Mouse (Mus musculus) hindbrain, embryonic 12.5 days (tissue): ENCODE measurements around the gene Rab25. TPM values are rescaled to one million over a fixed set of nuclear protein-coding genes. Genes with fewer than 3 reads are reported as not detected.
"Not testable (repeated sequence)": the region's sequence is repeated elsewhere in the genome, so short reads cannot be mapped to it uniquely, and the experiment has no call there.

Experiments used
- ATAC-seq: fragments of 200-750 bp; cut with Nextera tagmentation; 2 replicates; pipeline ENCODE4 v1.8.0; 2017; ENCODE audit warnings: moderate TSS enrichment; ENCODE audit not compliant: low FRiP score
- H3K27ac ChIP-seq: fragments of 300-500 bp; sonication (generic); 2 replicates; pipeline ENCODE4 v1.5.1; 2016; ENCODE audit warnings: mild to moderate bottlenecking
- H3K27me3 ChIP-seq: fragments of 300-500 bp; sonication (generic); 2 replicates; pipeline ENCODE4 v1.6.1; 2016; ENCODE audit warnings: mild to moderate bottlenecking
- H3K36me3 ChIP-seq: fragments of 300-500 bp; sonication (generic); 2 replicates; pipeline ENCODE4 v1.6.1; 2016; ENCODE audit warnings: mild to moderate bottlenecking
- H3K4me1 ChIP-seq: fragments of 300-500 bp; sonication (generic); 2 replicates; pipeline ENCODE4 v1.6.1; 2016
- H3K4me2 ChIP-seq: fragments of 300-500 bp; sonication (generic); replicated peaks from 2 replicates; pipeline ENCODE4 v1.6.1; 2016; ENCODE audit warnings: mild to moderate bottlenecking
- H3K4me3 ChIP-seq: fragments of 300-500 bp; sonication (generic); 2 replicates; pipeline ENCODE4 v1.5.1; 2016; ENCODE audit warnings: mild to moderate bottlenecking
- H3K9ac ChIP-seq: fragments of 300-500 bp; sonication (generic); 2 replicates; pipeline ENCODE4 v1.6.1; 2016; ENCODE audit warnings: mild to moderate bottlenecking, moderate library complexity
- H3K9me3 ChIP-seq: fragments of 300-500 bp; sonication (generic); replicated peaks from 2 replicates; pipeline ENCODE4 v1.6.1; 2016; ENCODE audit warnings: mild to moderate bottlenecking
- WGBS: fragments of 180-500 bp; shearing (Covaris S2); methylation state at CpG from one replicate; pipeline ENCODE4 v1.1.7; 2016; 5-methylcytosine and 5-hydroxymethylcytosine counted together
- polyA plus RNA-seq: library from polyadenylated mRNA; unstranded; fragments of >200 nt; fragmentation: Nextera tagmentation; extraction: Ambion mirVana; gene quantifications from 2 replicates; pipeline ENCODE4 v1.2.1, GENCODE M21; 2016

Rab25 gene
- polyA plus RNA-seq, result 1.5 and 2.4 TPM in 2 replicates

DNA sequence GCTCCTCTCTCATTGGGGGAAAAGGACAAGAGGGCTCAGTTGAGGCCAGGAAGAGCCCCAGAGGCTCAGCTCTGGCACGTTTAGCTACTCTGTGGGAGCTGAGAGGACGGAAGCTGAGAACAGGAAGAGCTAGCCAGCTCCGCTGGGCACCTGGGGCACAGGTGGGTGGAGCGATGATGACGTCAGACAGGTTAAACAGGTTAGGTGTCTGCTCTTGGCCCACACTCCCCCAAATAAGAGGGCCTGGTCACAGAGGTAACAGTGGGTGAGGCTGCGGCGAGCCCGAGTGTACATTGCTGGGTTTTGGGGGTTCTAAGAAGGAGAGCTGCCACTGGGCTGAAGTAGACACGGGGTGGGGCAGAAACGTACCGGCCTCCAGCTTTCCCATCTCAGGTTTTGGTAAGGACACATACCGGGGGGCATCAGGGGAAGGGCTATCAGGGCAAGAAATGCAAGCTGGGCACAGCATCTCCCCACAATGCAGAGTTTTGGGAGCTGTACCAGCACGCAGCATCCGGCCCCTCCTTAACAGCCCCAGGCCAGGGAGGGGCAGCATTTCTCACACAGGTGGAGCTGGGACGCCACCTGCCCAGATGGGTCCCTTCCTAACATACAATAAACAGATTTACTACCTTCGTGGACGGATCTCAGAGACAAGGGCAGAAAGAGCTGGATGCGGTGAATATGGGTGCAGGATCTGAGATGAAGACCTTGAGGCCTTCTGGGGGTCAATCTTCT, at the start of gene Rab25:
Gene Rab25, minus strand, starts transcription at position 121 of the 738 bp plus-strand sequence.
- Histone ChIP-seq H3K9ac (no peak within 1 kb of the TSS), H3K4me3 (no peak within 1 kb of the TSS), H3K27ac (no peak within 1 kb of the TSS), H3K4me2 (no peak within 1 kb of the TSS), H3K4me1 (peaks cover 14% of the 10 kb centered on the region), H3K27me3 (no peaks in the 10 kb centered on the region), H3K9me3 (no peaks in the 10 kb centered on the region), H3K36me3 (no peaks in the 10 kb centered on the region)
- 47% methylated on average over 18 of the region's 18 CpGs for WGBS
- ATAC-seq, result no peak

DNA sequence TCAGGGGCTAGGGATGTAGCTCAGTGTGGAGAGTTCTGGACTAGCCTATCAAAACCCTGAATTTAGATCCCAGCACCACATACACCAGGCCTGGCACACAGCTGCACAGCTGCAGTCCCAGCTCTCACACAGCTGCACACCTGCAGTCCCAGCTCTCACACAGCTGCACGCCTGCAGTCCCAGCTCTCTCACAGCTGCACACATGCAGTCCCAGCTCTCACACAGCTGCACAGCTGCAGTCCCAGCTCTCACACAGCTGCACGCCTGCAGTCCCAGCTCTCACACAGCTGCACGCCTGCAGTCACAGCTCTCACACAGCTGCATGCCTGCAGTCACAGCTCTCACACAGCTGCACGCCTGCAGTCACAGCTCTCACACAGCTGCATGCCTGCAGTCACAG, 48.4 kb upstream of the Rab25 start:
- H3K4me3 ChIP-seq, ATAC-seq, H3K4me1 ChIP-seq, H3K27me3 ChIP-seq, H3K9me3 ChIP-seq, H3K9ac ChIP-seq, H3K4me2 ChIP-seq, H3K27ac ChIP-seq, H3K36me3 ChIP-seq: not testable (repeated sequence)
- 81% methylated on average over 4 of the region's 4 CpGs for WGBS

DNA sequence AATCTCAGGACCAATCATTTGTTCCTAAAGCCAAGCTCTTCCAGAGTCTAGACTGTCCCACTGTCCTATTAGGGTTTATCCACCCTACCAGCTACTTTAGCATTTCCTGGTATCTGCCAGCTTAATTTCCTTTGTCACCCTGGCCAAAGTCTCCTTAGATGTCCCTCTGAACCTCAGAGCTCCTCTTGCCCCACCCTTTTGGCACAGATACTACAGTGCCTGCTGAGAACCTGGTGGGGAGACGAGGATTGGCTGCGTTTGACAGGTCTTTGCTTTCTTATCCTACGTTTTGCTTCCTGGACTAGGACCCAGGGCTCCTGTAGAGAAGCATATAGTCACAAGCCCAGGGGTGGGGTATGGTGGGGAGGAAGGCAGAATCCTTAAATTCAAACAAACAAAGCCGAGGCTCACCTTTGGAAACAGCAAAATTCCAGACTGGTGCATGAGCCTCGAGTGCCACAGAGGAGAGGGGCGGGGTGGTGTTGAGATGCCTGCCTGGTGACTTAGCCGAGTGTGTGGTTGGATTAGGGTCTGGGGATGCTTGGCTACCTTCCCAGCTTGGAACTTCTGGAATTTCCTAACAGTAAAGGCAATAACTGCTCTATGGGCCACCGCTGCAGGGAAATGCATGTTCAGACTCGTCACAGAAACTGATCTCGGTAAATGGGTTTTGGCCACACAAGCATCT, 45.9 kb upstream of the Rab25 start:
- H3K4me1 ChIP-seq, result peaks cover 7% of the 10 kb centered on the region; the same call in 1 of the 2 replicates
- H3K4me3 ChIP-seq, result no peak overlapping the region
- H3K36me3 ChIP-seq, result no peaks in the 10 kb centered on the region
- H3K4me2 ChIP-seq, result no peak overlapping the region
- H3K27me3 ChIP-seq, result no peaks in the 10 kb centered on the region
- H3K27ac ChIP-seq, result no peak overlapping the region
- no peak overlapping the region for H3K9ac ChIP-seq
- ATAC-seq, result no peak
- no peaks in the 10 kb centered on the region for H3K9me3 ChIP-seq
- 67% methylated on average over 10 of the region's 10 CpGs for WGBS

DNA sequence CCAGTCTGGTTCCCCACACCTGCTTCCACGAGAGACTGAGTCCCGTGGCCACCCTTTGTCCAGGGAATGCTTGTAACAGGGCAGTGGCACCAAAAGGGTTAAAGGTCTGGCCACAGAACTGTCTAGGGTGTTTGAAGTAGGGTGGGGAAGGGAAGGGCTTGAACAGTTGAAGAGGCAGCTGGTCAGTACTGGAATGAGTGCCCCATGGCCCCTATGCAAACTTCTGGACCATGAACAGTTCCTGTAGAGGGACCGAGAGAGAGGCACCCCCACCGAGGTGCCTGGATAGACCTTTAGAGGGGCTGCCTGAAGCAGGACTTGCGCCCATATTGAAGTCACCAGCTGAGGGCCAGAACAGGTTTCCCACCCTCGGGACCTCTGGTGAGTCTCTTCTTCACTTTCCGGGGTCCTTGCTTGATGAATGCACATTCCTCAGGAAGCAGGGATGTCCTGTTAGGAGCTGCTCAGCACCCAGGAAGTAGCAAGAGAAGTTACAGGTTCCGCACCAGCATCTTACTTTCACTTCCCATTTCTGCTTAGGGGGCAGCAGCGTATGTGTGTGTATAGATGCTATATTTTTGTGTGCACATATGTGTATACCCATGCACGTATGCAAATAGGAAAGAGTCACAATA, 45.0 kb upstream of the Rab25 start:
- WGBS, result 71% methylated on average over 10 of the region's 10 CpGs

DNA sequence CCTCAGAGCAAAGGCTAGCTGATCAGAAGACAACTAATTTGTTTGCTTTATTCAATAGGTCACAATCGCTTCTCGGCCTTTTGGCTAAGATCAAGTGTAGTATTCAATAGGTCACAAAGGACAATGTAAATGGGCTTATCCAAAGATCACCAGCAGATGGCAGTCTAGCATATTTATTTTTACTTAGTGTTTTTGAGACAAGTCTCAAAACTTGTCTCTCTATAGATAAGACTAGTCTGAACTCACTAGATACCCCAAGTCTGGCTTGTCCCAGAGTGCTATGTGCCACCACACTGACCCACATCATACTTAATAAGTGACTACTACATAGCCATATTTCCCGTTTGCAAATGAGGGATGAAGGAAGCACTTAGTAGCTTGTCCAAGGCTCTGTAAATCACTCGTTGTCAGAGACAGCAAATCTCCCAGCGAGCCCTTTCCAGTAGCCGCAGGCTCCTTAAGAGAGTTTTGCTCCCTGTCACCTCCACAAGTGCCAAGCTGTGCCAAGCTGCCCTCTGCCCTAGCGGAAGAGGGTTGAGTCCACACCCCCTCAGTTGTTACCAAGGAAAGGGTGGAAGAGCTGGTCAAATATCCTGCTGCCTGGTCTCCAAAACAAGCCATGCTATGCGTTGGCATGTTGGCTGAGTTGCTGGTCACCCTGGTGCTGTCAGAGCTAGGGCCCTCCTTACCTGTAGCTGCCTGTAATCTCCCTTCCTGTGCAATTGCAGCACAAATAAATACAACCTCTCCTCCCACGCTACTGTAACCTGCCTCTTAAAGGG, 44.0 kb upstream of the Rab25 start:
- Histone ChIP-seq H3K9ac (no peak overlapping the region), H3K27ac (no peak overlapping the region), H3K27me3 (no peaks in the 10 kb centered on the region), H3K36me3 (peaks cover 17% of the 10 kb centered on the region), H3K9me3 (no peaks in the 10 kb centered on the region), H3K4me2 (no peak overlapping the region), H3K4me3 (no peak overlapping the region), H3K4me1 (peaks cover 7% of the 10 kb centered on the region; the same call in 1 of the 2 replicates)
- no peak for ATAC-seq
- 37% methylated on average over 9 of the region's 9 CpGs for WGBS

More for the DNA sequence above, 45.0 kb upstream of the Rab25 start:
- Histone ChIP-seq H3K9me3 (no peaks in the 10 kb centered on the region), H3K36me3 (peaks cover 8% of the 10 kb centered on the region), H3K4me3 (no peak overlapping the region), H3K4me1 (peaks cover 7% of the 10 kb centered on the region; the same call in 1 of the 2 replicates), H3K9ac (no peak overlapping the region), H3K27me3 (no peaks in the 10 kb centered on the region), H3K4me2 (no peak overlapping the region), H3K27ac (no peak overlapping the region)
- no peak for ATAC-seq

DNA sequence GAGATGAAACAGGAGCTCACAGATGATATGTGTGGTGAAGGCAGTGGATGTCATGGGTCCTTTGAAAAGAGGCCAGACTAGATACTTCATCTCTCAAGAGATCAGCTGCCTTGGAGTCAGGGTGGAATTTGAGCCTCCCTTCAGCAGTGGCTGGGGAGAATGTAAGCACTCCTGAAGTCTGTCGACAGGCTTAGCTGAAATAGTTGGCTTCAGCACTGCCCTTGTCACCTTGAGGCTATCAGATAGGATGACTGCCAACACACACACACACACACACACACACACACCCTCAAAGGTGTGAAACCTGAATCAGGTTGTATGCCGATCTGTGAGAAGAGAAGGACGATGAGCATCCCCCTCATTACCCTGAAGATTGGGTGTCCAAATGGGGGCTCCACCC, 42.9 kb upstream of the Rab25 start:
- Histone ChIP-seq H3K4me3 (no peak overlapping the region), H3K9me3 (no peaks in the 10 kb centered on the region), H3K4me1 (peaks cover 7% of the 10 kb centered on the region; the same call in 1 of the 2 replicates), H3K4me2 (no peak overlapping the region), H3K36me3 (peaks cover 28% of the 10 kb centered on the region), H3K27ac (no peak overlapping the region; the same call in 1 of the 2 replicates), H3K9ac (no peak overlapping the region), H3K27me3 (no peaks in the 10 kb centered on the region)
- WGBS, result 58% methylated on average over 3 of the region's 3 CpGs
- no peak for ATAC-seq

DNA sequence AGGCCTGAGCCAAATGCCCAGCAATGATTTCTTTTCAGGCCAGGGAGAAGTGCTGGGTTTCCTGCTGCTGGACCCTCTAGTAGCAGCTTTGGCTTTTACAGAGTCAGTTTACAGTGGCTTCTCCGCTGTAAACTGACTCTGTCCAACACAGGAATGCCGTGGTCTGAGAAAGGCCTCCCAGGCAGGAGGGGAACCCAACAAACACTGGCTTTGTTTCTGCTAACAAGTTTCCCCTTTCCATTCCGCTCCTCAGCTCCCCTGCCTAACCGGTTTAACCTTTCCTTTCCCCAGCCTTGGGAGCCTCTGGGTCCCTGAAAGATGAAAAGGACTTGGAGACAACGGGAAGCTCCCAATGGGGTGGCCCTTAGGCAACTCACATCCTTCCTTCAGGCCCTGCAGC, 42.1 kb upstream of the Rab25 start:
- Histone ChIP-seq H3K27ac (peak overlapping the region; percentile 40; the same call in 1 of the 2 replicates), H3K27me3 (no peaks in the 10 kb centered on the region), H3K36me3 (peaks cover 35% of the 10 kb centered on the region), H3K9me3 (no peaks in the 10 kb centered on the region), H3K4me2 (no peak overlapping the region), H3K4me1 (peaks cover 7% of the 10 kb centered on the region; the same call in 1 of the 2 replicates), H3K9ac (no peak overlapping the region), H3K4me3 (no peak overlapping the region)
- no peak for ATAC-seq
- WGBS, result 26% methylated on average over 5 of the region's 5 CpGs

DNA sequence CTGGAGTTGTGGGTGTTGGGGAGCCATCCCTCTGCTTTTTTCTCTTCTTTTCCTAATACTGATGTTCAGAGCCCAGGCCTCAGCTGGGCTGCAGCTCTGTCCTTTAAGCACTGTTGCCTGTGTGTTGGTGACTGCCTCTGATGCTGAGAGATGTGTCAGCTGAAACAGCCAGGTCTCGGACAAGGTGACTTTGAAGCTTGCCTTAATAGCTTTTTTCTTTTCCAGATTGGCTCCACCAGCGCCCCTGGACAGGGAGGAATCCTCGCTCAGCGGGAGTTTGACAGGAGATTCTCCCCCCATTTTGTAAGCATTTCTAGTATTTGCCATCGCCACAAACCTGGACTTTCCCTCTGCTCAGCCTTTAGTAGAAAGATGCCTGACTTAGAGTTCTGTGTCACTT, 38.5 kb upstream of the Rab25 start:
- WGBS, result 94% methylated on average over 5 of the region's 5 CpGs
- no peaks in the 10 kb centered on the region for H3K9me3 ChIP-seq
- H3K27me3 ChIP-seq, result no peaks in the 10 kb centered on the region
- H3K27ac ChIP-seq, result no peak overlapping the region
- no peak overlapping the region for H3K4me3 ChIP-seq
- no peak for ATAC-seq
- H3K4me2 ChIP-seq, result no peak overlapping the region
- no peak overlapping the region for H3K9ac ChIP-seq
- H3K36me3 ChIP-seq, result peaks cover 58% of the 10 kb centered on the region
- peaks cover 3% of the 10 kb centered on the region; the same call in 1 of the 2 replicates for H3K4me1 ChIP-seq

DNA sequence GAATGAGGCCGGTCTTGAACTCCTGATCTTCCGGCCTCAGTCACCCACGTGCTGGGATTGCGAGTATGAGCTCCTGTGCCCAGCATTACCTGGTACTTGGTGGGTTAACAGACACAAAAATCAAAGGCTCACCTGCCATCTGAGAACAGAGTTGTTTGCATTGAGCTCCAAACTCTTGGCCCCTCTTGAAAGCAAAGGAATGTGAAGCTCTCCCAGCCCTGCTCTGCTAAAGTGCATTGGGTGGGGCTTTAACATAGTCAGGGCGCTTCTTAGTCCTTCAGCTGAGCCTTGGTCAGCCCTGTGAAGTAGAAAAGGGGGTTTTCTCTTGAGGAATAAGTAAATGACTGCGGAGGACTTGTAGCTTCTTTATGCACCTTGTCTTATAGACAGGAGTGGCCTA, 37.7 kb upstream of the Rab25 start:
- Histone ChIP-seq H3K9me3 (no peaks in the 10 kb centered on the region), H3K4me3 (no peak overlapping the region), H3K9ac (no peak overlapping the region), H3K4me2 (no peak overlapping the region), H3K27ac (no peak overlapping the region), H3K4me1 (peaks cover 2% of the 10 kb centered on the region; the same call in 1 of the 2 replicates), H3K36me3 (peaks cover 64% of the 10 kb centered on the region), H3K27me3 (no peaks in the 10 kb centered on the region)
- WGBS, result 98% methylated on average over 6 of the region's 6 CpGs
- no peak for ATAC-seq

DNA sequence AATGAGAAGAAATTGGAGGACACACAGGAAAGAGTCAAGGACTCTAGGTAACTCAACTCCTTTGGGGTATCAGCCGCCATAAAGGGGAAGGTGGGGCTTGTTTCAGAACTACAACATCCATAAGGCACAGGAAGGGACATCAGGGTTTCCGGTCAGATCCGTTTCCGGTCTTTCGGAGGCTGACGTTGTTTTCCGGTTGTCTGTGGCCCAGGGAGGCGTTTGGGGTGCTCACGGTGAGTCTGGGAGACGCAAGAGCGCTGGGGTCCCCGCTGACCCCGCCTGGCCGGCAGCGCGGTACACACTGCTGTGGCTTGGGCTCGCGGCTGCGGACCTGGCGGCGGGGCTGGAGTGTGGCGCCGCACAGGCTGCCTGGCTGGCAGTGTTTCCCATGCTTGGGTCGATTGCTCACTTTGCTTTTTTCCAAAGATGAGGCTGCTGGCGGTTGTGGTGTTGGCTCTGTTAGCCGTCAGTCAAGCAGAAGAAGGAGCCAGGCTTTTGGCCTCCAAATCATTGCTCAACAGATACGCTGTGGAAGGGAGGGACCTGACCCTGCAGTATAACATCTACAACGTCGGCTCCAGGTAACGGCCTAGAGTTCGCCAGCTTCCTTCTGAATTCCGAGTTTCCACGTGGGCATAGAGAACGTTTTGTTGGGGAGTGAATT, 31.5 kb upstream of the Rab25 start:
- no peaks in the 10 kb centered on the region for H3K27me3 ChIP-seq
- peaks cover 10% of the 10 kb centered on the region for H3K4me1 ChIP-seq
- peak overlapping the region; percentile 85 for H3K9ac ChIP-seq
- WGBS, result under 1% methylated on average over 34 of the region's 34 CpGs
- H3K9me3 ChIP-seq, result no peaks in the 10 kb centered on the region
- H3K27ac ChIP-seq, result peak overlapping the region; percentile 19; the same call in 1 of the 2 replicates
- H3K36me3 ChIP-seq, result peaks cover 29% of the 10 kb centered on the region
- ATAC-seq, result peak; percentile 88
- peak overlapping the region; percentile 85 for H3K4me2 ChIP-seq
- H3K4me3 ChIP-seq, result peak overlapping the region; percentile 87
